Mouse (Mus musculus): ENCODE measurements around the gene Enho.

DNA sequence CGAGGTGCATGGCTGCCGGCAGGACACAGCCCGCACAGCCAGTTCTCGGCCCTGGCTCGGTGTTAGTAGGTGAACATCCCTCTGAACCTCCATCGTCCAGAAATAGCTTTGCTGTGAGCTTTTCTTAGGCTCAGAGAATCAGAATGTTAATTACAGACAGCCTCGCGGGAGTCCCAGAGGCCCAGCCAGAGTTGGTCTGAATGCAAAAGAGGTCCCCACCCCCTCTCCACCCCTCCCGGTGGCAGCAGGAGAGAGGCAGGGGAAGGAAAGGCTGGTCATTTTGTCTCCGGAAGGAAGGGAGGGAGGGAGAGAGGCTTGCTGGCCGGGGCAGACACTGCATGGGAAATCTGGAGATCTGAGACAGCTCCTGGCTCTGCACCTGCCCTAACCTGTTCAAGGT is 8.7 kb downstream of the Enho start:
- TF ChIP-seq CTCF (conservative IDR thresholded peaks at IDR 0.05 in 1 of 2, IDR thresholded peaks at IDR 0.05 in 1 of 2; ENCODE audit: low read depth in 2 of 2, low read length in 2 of 2) (no peak), MAFK (IDR thresholded peaks at IDR 0.05; ENCODE audit: insufficient replicate concordance, low read length) (no peak), ZKSCAN1 (IDR thresholded peaks at IDR 0.05; ENCODE audit: borderline replicate concordance, low read depth, low read length) (no peak), RAD21 (IDR thresholded peaks at IDR 0.05; ENCODE audit: low read depth, low read length) (no peak), ZC3H11A (IDR thresholded peaks at IDR 0.05; ENCODE audit: low read depth, low read length) (no peak)
